Mouse (Mus musculus): ENCODE measurements around the gene Atrn. TPM values are rescaled to one million over a fixed set of nuclear protein-coding genes. Genes with fewer than 3 reads are reported as not detected.
A peak's percentile ranks its signal among the peaks of the same experiment; 100 is the strongest.

Atrn gene
- polyA plus RNA-seq, 1 experiment from 2014 or later = 22.7 TPM

GRCm38 (mm10) chr2:130929994-130930393 lies 23.7 kb downstream of the Atrn start:
- no peak for DNase-seq (ENCODE audit: low spot score)
- WGBS = 96% methylated on average over 5 of the region's 5 CpGs
- no peak overlapping the region for H3K4me2 ChIP-seq (replicated peaks)
- ATAC-seq (ENCODE audit: low FRiP score) = no peak
- H3K27me3 ChIP-seq (ENCODE audit: control insufficient read depth, insufficient read depth, low read length) = no peaks in the 10 kb centered on the region
- 0 out of 2 replicates have a peak, but pooled peaks cover 3% of the 10 kb centered on the region for H3K36me3 ChIP-seq (replicated peaks; ENCODE audit: control insufficient read depth, insufficient read depth)
- no peaks in the 10 kb centered on the region for H3K9me3 ChIP-seq (ENCODE audit: control insufficient read depth, low read length)
- H3K9ac ChIP-seq = no peak overlapping the region
- H3K4me1 ChIP-seq (replicated peaks; ENCODE audit: control insufficient read depth, insufficient read depth, low read length) = no peaks in the 10 kb centered on the region
- no peak overlapping the region for H3K27ac ChIP-seq
- no peak overlapping the region for H3K4me3 ChIP-seq (replicated peaks; ENCODE audit: low read length)

GRCm38 (mm10) chr2:130932865-130933264 lies 26.6 kb downstream of the Atrn start:
- Histone ChIP-seq H3K4me1 (replicated peaks; ENCODE audit: control insufficient read depth, insufficient read depth, low read length) (no peaks in the 10 kb centered on the region), H3K27ac (no peak overlapping the region), H3K27me3 (ENCODE audit: control insufficient read depth, insufficient read depth, low read length) (no peaks in the 10 kb centered on the region), H3K36me3 (replicated peaks; ENCODE audit: control insufficient read depth, insufficient read depth) (peaks cover 10% of the 10 kb centered on the region), H3K4me3 (replicated peaks; ENCODE audit: low read length) (no peak overlapping the region), H3K9me3 (ENCODE audit: control insufficient read depth, low read length) (no peaks in the 10 kb centered on the region), H3K9ac (no peak overlapping the region), H3K4me2 (replicated peaks) (no peak overlapping the region)
- ATAC-seq (ENCODE audit: low FRiP score) = no peak
- WGBS = 91% methylated on average over 12 of the region's 12 CpGs
- no peak for DNase-seq (ENCODE audit: low spot score)

- ATAC-seq (ENCODE audit: low FRiP score) (no peak), DNase-seq (ENCODE audit: low spot score) (no peak)
- WGBS = 88% methylated on average over 2 of the region's 2 CpGs
- no peaks in the 10 kb centered on the region for H3K27me3 ChIP-seq (ENCODE audit: control insufficient read depth, insufficient read depth, low read length)
- no peak overlapping the region for H3K9ac ChIP-seq
- H3K4me2 ChIP-seq (replicated peaks) = no peak overlapping the region
- H3K27ac ChIP-seq = no peak overlapping the region
- no peaks in the 10 kb centered on the region for H3K9me3 ChIP-seq (ENCODE audit: control insufficient read depth, low read length)
- H3K36me3 ChIP-seq (replicated peaks; ENCODE audit: control insufficient read depth, insufficient read depth) = peaks cover 40% of the 10 kb centered on the region
- no peak overlapping the region for H3K4me3 ChIP-seq (replicated peaks; ENCODE audit: low read length)
- no peaks in the 10 kb centered on the region for H3K4me1 ChIP-seq (replicated peaks; ENCODE audit: control insufficient read depth, insufficient read depth, low read length)
These were observed 43.5 kb downstream of the Atrn start for GRCm38 (mm10) chr2:130949781-130950180.

- H3K27ac ChIP-seq = no peak overlapping the region
- ATAC-seq (ENCODE audit: low FRiP score) (peak; percentile 68; the same call in 1 of the 2 replicates), DNase-seq (ENCODE audit: low spot score) (peak; percentile 94)
- no peaks in the 10 kb centered on the region for H3K4me1 ChIP-seq (replicated peaks; ENCODE audit: control insufficient read depth, insufficient read depth, low read length)
- no peak overlapping the region for H3K4me3 ChIP-seq (replicated peaks; ENCODE audit: low read length)
- no peak overlapping the region for H3K9ac ChIP-seq
- no peaks in the 10 kb centered on the region for H3K9me3 ChIP-seq (ENCODE audit: control insufficient read depth, low read length)
- WGBS = 0% methylated on average over 1 of the region's 1 CpGs
- no peak overlapping the region for H3K4me2 ChIP-seq (replicated peaks)
- peaks cover 39% of the 10 kb centered on the region for H3K36me3 ChIP-seq (replicated peaks; ENCODE audit: control insufficient read depth, insufficient read depth)
- H3K27me3 ChIP-seq (ENCODE audit: control insufficient read depth, insufficient read depth, low read length) = no peaks in the 10 kb centered on the region
These were observed 44.3 kb downstream of the Atrn start for GRCm38 (mm10) chr2:130950548-130950947.

DNA sequence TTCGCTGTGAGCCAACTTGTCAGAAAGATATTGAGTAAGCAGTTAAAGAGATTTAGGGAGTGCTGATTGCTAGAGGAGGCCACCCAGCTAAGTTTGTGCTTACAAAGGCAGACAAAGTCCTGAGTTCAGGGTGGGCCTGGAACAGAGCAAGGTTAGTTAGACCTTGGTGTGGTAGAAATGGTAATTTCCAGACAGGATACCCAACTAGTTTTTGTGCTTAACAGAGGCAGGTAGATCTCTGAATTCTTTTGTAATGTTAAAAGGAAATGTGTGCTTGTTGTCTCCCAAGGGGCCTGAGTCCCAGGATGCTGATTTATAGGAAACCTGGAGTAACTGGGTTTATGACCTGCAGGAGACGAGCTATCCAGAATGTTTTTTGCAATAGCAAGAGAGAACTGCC lies 52.6 kb downstream of the Atrn start:
- Histone ChIP-seq H3K4me3 (replicated peaks; ENCODE audit: low read length) (no peak overlapping the region), H3K27me3 (ENCODE audit: control insufficient read depth, insufficient read depth, low read length) (no peaks in the 10 kb centered on the region), H3K27ac (no peak overlapping the region), H3K4me2 (replicated peaks) (no peak overlapping the region), H3K36me3 (replicated peaks; ENCODE audit: control insufficient read depth, insufficient read depth) (peaks cover 28% of the 10 kb centered on the region), H3K9me3 (ENCODE audit: control insufficient read depth, low read length) (no peaks in the 10 kb centered on the region), H3K9ac (no peak overlapping the region), H3K4me1 (replicated peaks; ENCODE audit: control insufficient read depth, insufficient read depth, low read length) (no peaks in the 10 kb centered on the region)
- DNase-seq (ENCODE audit: low spot score) = no peak
- WGBS = 78% methylated on average over 2 of the region's 2 CpGs
- no peak for ATAC-seq (ENCODE audit: low FRiP score)

GRCm38 (mm10) chr2:130961851-130962250 lies 55.6 kb downstream of the Atrn start:
- no peak for ATAC-seq (ENCODE audit: low FRiP score)
- Histone ChIP-seq H3K27ac (no peak overlapping the region), H3K4me3 (replicated peaks; ENCODE audit: low read length) (no peak overlapping the region), H3K9me3 (ENCODE audit: control insufficient read depth, low read length) (no peaks in the 10 kb centered on the region), H3K9ac (no peak overlapping the region), H3K4me2 (replicated peaks) (no peak overlapping the region), H3K27me3 (ENCODE audit: control insufficient read depth, insufficient read depth, low read length) (no peaks in the 10 kb centered on the region), H3K4me1 (replicated peaks; ENCODE audit: control insufficient read depth, insufficient read depth, low read length) (no peaks in the 10 kb centered on the region), H3K36me3 (replicated peaks; ENCODE audit: control insufficient read depth, insufficient read depth) (peaks cover 36% of the 10 kb centered on the region)
- peak; percentile 78 for DNase-seq (ENCODE audit: low spot score)

GRCm38 (mm10) chr2:130965042-130965441 lies 58.7 kb downstream of the Atrn start:
- Histone ChIP-seq H3K4me1 (replicated peaks; ENCODE audit: control insufficient read depth, insufficient read depth, low read length) (no peaks in the 10 kb centered on the region), H3K27me3 (ENCODE audit: control insufficient read depth, insufficient read depth, low read length) (no peaks in the 10 kb centered on the region), H3K9me3 (ENCODE audit: control insufficient read depth, low read length) (no peaks in the 10 kb centered on the region), H3K9ac (no peak overlapping the region), H3K4me2 (replicated peaks) (no peak overlapping the region), H3K4me3 (replicated peaks; ENCODE audit: low read length) (no peak overlapping the region), H3K36me3 (replicated peaks; ENCODE audit: control insufficient read depth, insufficient read depth) (peaks cover 20% of the 10 kb centered on the region), H3K27ac (no peak overlapping the region)
- ATAC-seq (ENCODE audit: low FRiP score) (no peak), DNase-seq (ENCODE audit: low spot score) (no peak)
- WGBS = 95% methylated on average over 1 of the region's 1 CpGs

DNA sequence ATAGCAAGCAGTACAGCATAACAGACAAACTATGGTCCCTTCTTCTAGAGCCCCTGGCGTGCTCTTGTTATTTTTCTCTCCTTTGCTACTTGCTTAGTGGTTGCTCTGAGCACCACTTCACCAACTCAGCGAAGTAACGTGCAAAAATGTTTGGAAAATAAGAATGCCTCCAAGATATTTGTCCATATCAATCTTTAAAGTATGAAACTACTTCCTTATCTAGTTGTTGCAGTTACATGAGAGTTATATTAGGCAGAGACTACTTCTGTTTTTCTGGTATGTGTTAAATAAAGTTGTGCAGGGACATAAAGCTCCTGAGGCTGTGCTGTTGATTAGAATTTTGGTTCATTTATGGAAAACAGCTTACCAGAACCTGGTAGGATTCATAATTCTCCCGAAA lies 64.7 kb downstream of the Atrn start:
- no peak overlapping the region for H3K9ac ChIP-seq
- no peak overlapping the region for H3K4me2 ChIP-seq (replicated peaks)
- H3K27ac ChIP-seq = no peak overlapping the region
- H3K36me3 ChIP-seq (replicated peaks; ENCODE audit: control insufficient read depth, insufficient read depth) = peaks cover 52% of the 10 kb centered on the region
- H3K4me3 ChIP-seq (replicated peaks; ENCODE audit: low read length) = no peak overlapping the region
- DNase-seq (ENCODE audit: low spot score) (no peak), ATAC-seq (ENCODE audit: low FRiP score) (no peak)
- H3K9me3 ChIP-seq (ENCODE audit: control insufficient read depth, low read length) = no peaks in the 10 kb centered on the region
- no peaks in the 10 kb centered on the region for H3K4me1 ChIP-seq (replicated peaks; ENCODE audit: control insufficient read depth, insufficient read depth, low read length)
- 95% methylated on average over 4 of the region's 4 CpGs for WGBS
- no peaks in the 10 kb centered on the region for H3K27me3 ChIP-seq (ENCODE audit: control insufficient read depth, insufficient read depth, low read length)

DNA sequence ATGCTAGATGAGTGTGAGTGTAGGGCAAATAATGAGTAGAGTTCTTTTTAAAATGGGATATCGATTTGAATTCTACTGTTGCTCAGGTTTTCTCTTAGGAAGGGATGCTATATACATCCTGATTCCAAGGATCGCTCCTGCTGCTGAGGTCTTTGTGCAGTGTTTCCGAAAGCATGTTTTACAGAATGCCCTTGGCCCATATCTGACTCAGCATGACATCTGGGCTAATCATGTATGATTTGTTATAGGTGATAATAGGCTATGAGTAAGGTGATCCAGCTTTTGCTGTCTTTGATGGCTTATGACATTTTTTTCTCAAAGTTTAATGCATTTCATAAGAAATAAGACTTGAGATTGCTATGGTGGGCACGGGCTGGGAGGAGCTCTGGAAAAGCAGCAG lies 66.1 kb downstream of the Atrn start:
- Histone ChIP-seq H3K9me3 (ENCODE audit: control insufficient read depth, low read length) (no peaks in the 10 kb centered on the region), H3K4me2 (replicated peaks) (no peak overlapping the region), H3K36me3 (replicated peaks; ENCODE audit: control insufficient read depth, insufficient read depth) (peaks cover 62% of the 10 kb centered on the region), H3K9ac (no peak overlapping the region), H3K4me3 (replicated peaks; ENCODE audit: low read length) (no peak overlapping the region), H3K27ac (no peak overlapping the region), H3K4me1 (replicated peaks; ENCODE audit: control insufficient read depth, insufficient read depth, low read length) (no peaks in the 10 kb centered on the region), H3K27me3 (ENCODE audit: control insufficient read depth, insufficient read depth, low read length) (no peaks in the 10 kb centered on the region)
- DNase-seq (ENCODE audit: low spot score) (no peak), ATAC-seq (ENCODE audit: low FRiP score) (no peak)
- WGBS = 94% methylated on average over 4 of the region's 4 CpGs

DNA sequence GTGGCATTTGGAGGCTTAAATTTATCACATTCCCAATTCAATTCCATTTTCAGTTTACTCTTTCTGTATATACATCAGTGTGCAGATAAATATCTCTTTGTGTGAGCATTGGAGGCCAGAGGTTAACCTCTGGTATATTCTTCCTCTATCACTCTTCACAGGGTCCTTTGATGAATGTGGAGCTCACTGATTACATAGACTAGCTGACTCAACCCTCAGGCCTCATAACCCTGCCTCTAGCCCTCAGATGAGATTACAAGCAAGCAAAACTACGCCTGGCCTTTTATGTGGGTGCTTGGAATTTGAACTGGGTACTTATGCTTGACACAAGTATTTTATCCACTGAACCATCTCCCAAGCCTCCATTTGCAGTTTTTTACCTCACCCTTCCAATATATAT lies 68.6 kb downstream of the Atrn start:
- H3K9ac ChIP-seq = no peak overlapping the region
- ATAC-seq (ENCODE audit: low FRiP score) (no peak), DNase-seq (ENCODE audit: low spot score) (no peak)
- H3K27me3 ChIP-seq (ENCODE audit: control insufficient read depth, insufficient read depth, low read length) = no peaks in the 10 kb centered on the region
- no peak overlapping the region for H3K27ac ChIP-seq
- no peak overlapping the region for H3K4me3 ChIP-seq (replicated peaks; ENCODE audit: low read length)
- H3K36me3 ChIP-seq (replicated peaks; ENCODE audit: control insufficient read depth, insufficient read depth) = peaks cover 67% of the 10 kb centered on the region
- no peaks in the 10 kb centered on the region for H3K9me3 ChIP-seq (ENCODE audit: control insufficient read depth, low read length)
- H3K4me2 ChIP-seq (replicated peaks) = no peak overlapping the region
- H3K4me1 ChIP-seq (replicated peaks; ENCODE audit: control insufficient read depth, insufficient read depth, low read length) = no peaks in the 10 kb centered on the region
- WGBS = 90% methylated on average over 1 of the region's 1 CpGs
